Mouse (Mus musculus): ENCODE data around the gene Rps6kc1. TPM values are rescaled to one million over a fixed set of nuclear protein-coding genes. Genes with fewer than 3 reads are reported as not detected.

Gene Rps6kc1
- total and polyA plus RNA-seq, 3 experiments: 7.8 to 18.0 (median 12.5) TPM

- H3K9me3 ChIP-seq (replicated peaks; ENCODE audit: low read length): no peaks in the 10 kb centered on the region
- no peaks in the 10 kb centered on the region for H3K27me3 ChIP-seq (replicated peaks)
- peaks cover 0 to 6% of the 10 kb centered on the region in 2 experiments; a peak in 1 of 4 replicates for H3K4me1 ChIP-seq (ENCODE audit: control insufficient read depth in 1 of 2, insufficient read depth in 2 of 2)
- no peaks in the 10 kb centered on the region for H3K79me2 ChIP-seq (replicated peaks; ENCODE audit: control insufficient read depth, extremely low read depth, insufficient read depth, poor library complexity, severe bottlenecking)
- H3K36me3 ChIP-seq (replicated peaks in 1 of 2; ENCODE audit: control insufficient read depth in 1 of 2, insufficient read depth in 1 of 2, low read length in 1 of 2): peaks cover 12 to 51% of the 10 kb centered on the region in 2 experiments
- in situ Hi-C loops (cut with MboI; ENCODE audit: low pct_ligation_motif_present, low pct_unique_long_range_greater_than_20kb, low sequenced_read_pairs): no loop called here
- H3K4me2 ChIP-seq (ENCODE audit: insufficient read depth, low read depth, poor library complexity, severe bottlenecking): no peak overlapping the region
- no peak overlapping the region for H3K9ac ChIP-seq (ENCODE audit: insufficient read depth, low read depth)
- no peak for DNase-seq (ENCODE audit: extremely low read depth)
- dilution Hi-C loops (cut with MboI; ENCODE audit: extremely low pct_ligation_motif_present, extremely low pct_unique_long_range_greater_than_20kb, low sequenced_read_pairs): no loop called here
- H3K27ac ChIP-seq (ENCODE audit: insufficient read depth, low read depth): no peak overlapping the region
- TF ChIP-seq SMC3 (IDR thresholded peaks at IDR 0.05; ENCODE audit: low read depth, low read length): no peak
- no peak for TF ChIP-seq MEF2A (IDR thresholded peaks at IDR 0.05; ENCODE audit: borderline replicate concordance, low read depth, low read length)
- TF ChIP-seq JUND (conservative IDR thresholded peaks at IDR 0.05; ENCODE audit: low read depth, low read length): no peak
- TF ChIP-seq SIN3A (IDR thresholded peaks at IDR 0.05; ENCODE audit: low read length): no peak
- TF ChIP-seq ETS1 (conservative IDR thresholded peaks at IDR 0.05; ENCODE audit: low read depth, low read length): no peak
- TF ChIP-seq GABPA (IDR thresholded peaks at IDR 0.05; ENCODE audit: insufficient replicate concordance, low read depth, low read length): no peak
- no peak for TF ChIP-seq NELFE (IDR thresholded peaks at IDR 0.05; ENCODE audit: low read depth, low read length)
- TF ChIP-seq PAX5 (IDR thresholded peaks at IDR 0.05; ENCODE audit: low read length): no peak
- no peak for TF ChIP-seq KAT2A (IDR thresholded peaks at IDR 0.05; ENCODE audit: insufficient replicate concordance, low read length)
- TF ChIP-seq USF2 (conservative IDR thresholded peaks at IDR 0.05; ENCODE audit: low read depth, low read length): no peak
- no peak for TF ChIP-seq BHLHE40 (IDR thresholded peaks at IDR 0.05; ENCODE audit: low read depth, low read length)
- TF ChIP-seq HCFC1 (IDR thresholded peaks at IDR 0.05; ENCODE audit: low read depth, low read length): no peak
- TF ChIP-seq ELF1 (IDR thresholded peaks at IDR 0.05; ENCODE audit: low read depth, low read length): no peak
- no peak for TF ChIP-seq E2F4 (IDR thresholded peaks at IDR 0.05; ENCODE audit: insufficient replicate concordance, low read depth, low read length)
- no peak for TF ChIP-seq MYC (IDR thresholded peaks at IDR 0.05; ENCODE audit: low read depth, low read length)
- TF ChIP-seq ZKSCAN1 (IDR thresholded peaks at IDR 0.05; ENCODE audit: borderline replicate concordance, low read depth, low read length): no peak
- no peak for TF ChIP-seq MAFK (IDR thresholded peaks at IDR 0.05; ENCODE audit: insufficient replicate concordance, low read length)
- H3K4me3 ChIP-seq (replicated peaks in 1 of 3; ENCODE audit: low read depth in 2 of 3, low read length in 2 of 3, poor library complexity in 1 of 3): no peak overlapping the region
These were observed 7.4 kb downstream of the Rps6kc1 start for GRCm38 (mm10) chr1:190904136-190904535.

GRCm38 (mm10) chr1:190901082-190901481 lies 10.5 kb downstream of the Rps6kc1 start:
- Histone ChIP-seq H3K9me3 (replicated peaks; ENCODE audit: low read length) (no peaks in the 10 kb centered on the region), H3K79me2 (replicated peaks; ENCODE audit: control insufficient read depth, extremely low read depth, insufficient read depth, poor library complexity, severe bottlenecking) (no peaks in the 10 kb centered on the region), H3K27me3 (replicated peaks) (no peaks in the 10 kb centered on the region), H3K36me3 (replicated peaks in 1 of 2; ENCODE audit: control insufficient read depth in 1 of 2, insufficient read depth in 1 of 2, low read length in 1 of 2) (peaks cover 29 to 71% of the 10 kb centered on the region in 2 experiments), H3K4me2 (ENCODE audit: insufficient read depth, low read depth, poor library complexity, severe bottlenecking) (no peak overlapping the region), H3K4me1 (ENCODE audit: control insufficient read depth in 1 of 2, insufficient read depth in 2 of 2) (peaks cover 0 to 6% of the 10 kb centered on the region in 2 experiments; a peak in 1 of 4 replicates), H3K4me3 (replicated peaks in 1 of 3; ENCODE audit: low read depth in 2 of 3, low read length in 2 of 3, poor library complexity in 1 of 3) (no peak overlapping the region), H3K27ac (ENCODE audit: insufficient read depth, low read depth) (no peak overlapping the region), H3K9ac (ENCODE audit: insufficient read depth, low read depth) (no peak overlapping the region)
- in situ Hi-C loops (cut with MboI; ENCODE audit: low pct_ligation_motif_present, low pct_unique_long_range_greater_than_20kb, low sequenced_read_pairs) (no loop called here), dilution Hi-C loops (cut with MboI; ENCODE audit: extremely low pct_ligation_motif_present, extremely low pct_unique_long_range_greater_than_20kb, low sequenced_read_pairs) (no loop called here)
- no peak for DNase-seq (ENCODE audit: extremely low read depth)
- no peak for TF ChIP-seq CHD2 (IDR thresholded peaks at IDR 0.05; ENCODE audit: low read length)
- no peak for TF ChIP-seq ETS1 (conservative IDR thresholded peaks at IDR 0.05; ENCODE audit: low read depth, low read length)
- TF ChIP-seq MAZ (IDR thresholded peaks at IDR 0.05; ENCODE audit: low read depth, low read length): no peak
- no peak for TF ChIP-seq HCFC1 (IDR thresholded peaks at IDR 0.05; ENCODE audit: low read depth, low read length)
- TF ChIP-seq MAX (IDR thresholded peaks at IDR 0.05; ENCODE audit: low read length): no peak
- no peak for TF ChIP-seq TBP (conservative IDR thresholded peaks at IDR 0.05; ENCODE audit: low read depth, low read length)
- no peak for TF ChIP-seq E2F4 (IDR thresholded peaks at IDR 0.05; ENCODE audit: insufficient replicate concordance, low read depth, low read length)
- TF ChIP-seq ZNF384 (IDR thresholded peaks at IDR 0.05; ENCODE audit: low read depth, low read length): no peak
- no peak for TF ChIP-seq NELFE (IDR thresholded peaks at IDR 0.05; ENCODE audit: low read depth, low read length)
- TF ChIP-seq SIN3A (IDR thresholded peaks at IDR 0.05; ENCODE audit: low read length): no peak

All from CH12.LX (cell line).